Mouse (Mus musculus): ENCODE results near the gene Specc1.

Specc1 gene

DNA sequence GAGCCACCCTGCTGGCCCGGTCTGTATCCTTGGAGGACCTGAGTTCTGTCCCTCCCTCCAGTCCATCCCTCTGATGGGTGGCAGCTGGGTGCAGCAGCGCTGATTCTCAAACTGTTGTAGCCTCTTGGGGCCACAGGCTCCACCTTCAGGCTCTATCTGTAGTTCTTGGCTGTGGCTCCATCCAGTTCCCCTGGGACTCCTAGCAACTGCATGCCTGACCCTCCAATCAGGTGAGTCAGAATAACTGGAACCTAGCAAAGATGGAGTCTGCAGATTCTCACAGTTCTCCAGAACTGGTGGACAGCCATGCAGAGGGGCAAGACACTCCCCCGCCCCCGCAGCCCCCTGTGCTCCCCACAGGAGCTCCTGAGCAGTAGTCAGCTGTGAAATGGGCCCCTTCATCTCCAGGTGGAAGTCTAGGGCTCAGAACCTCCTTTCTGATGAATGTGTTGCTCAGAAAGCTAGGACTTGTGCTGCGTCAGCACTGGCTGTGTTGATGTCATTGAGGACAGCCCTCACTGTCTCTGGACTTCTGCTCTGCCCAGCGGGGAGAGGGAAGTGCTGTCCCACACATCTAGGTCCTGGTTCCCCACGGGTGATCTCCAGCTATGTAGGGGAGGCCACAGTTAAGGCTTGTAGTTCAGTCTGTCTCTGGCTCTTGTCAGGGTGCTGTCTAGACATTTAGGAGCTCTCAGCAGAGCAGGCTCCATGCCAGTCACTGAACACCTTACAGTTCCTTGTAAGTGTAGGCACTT is 264.4 kb downstream of the Specc1 start:
- no peak for ATAC-seq (ENCODE audit: insufficient number of reproducible peaks, low FRiP score, low TSS enrichment)

- no peak for ATAC-seq (ENCODE audit: insufficient number of reproducible peaks, low FRiP score, low TSS enrichment)
Measured at GRCm38 (mm10) chr11:62223416-62223815, 266.9 kb downstream of the Specc1 start.

- no peak for ATAC-seq (ENCODE audit: insufficient number of reproducible peaks, low FRiP score, low TSS enrichment)
Measured at GRCm38 (mm10) chr11:62223962-62224361, 267.4 kb downstream of the Specc1 start.

- ATAC-seq (ENCODE audit: insufficient number of reproducible peaks, low FRiP score, low TSS enrichment), result no peak
Measured at GRCm38 (mm10) chr11:62224797-62225196, 268.2 kb downstream of the Specc1 start.

- no peak for ATAC-seq (ENCODE audit: insufficient number of reproducible peaks, low FRiP score, low TSS enrichment)
Measured at GRCm38 (mm10) chr11:62240631-62241261, 284.2 kb downstream of the Specc1 start.

- ATAC-seq (ENCODE audit: insufficient number of reproducible peaks, low FRiP score, low TSS enrichment), result no peak
Measured at GRCm38 (mm10) chr11:62243871-62244270, 287.3 kb downstream of the Specc1 start.

DNA sequence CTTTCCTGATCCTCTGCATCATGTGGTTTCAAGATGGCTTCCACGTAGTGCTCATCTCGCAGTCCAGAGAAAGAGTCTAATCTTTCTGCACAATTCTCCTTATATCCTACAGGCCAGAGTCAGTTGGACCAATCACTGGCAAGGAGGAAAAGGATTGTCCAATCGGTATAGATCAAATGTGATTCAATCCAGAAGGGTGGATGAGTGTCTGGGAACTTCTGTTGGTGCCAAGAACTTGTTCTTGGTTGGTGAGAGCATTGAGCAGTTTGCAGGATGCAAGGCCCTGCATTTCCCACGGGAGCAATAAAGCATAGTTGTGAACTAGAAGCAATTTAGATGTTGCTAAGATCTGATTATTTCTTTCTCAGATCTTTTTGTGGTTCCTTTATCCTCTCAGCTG is 287.9 kb downstream of the Specc1 start:
- no peak for ATAC-seq (ENCODE audit: insufficient number of reproducible peaks, low FRiP score, low TSS enrichment)

DNA sequence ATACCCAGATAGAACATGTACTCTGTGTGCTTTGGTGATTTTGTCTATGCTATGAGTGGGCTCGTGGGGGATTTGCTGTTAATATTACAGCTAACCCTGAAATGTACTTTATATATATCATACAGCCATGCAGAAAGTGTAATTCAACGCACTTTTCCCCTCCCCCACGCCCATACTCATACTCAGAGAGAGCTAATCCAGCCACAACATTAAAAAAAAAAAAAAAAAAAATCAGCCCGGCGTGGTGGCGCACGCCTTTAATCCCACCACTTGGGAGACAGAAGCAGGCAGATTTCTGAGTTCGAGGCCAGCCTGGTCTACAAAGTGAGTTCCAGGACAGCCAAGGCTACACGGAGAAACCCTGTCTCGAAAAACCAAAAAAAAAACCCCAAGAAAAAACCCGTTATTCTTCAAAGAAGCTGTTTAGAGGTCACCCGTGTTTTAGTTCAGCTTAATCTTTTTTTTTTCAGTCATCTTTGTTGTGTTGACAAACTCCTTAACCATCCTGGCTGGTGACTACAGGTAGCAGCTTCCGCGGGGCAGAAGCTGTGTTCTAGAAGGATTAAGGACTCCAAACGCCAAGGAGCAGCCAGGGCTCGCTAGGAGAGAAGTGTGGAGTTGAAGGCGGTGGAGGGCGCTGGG is 291.3 kb downstream of the Specc1 start:
- ATAC-seq (ENCODE audit: insufficient number of reproducible peaks, low FRiP score, low TSS enrichment), result no peak

GRCm38 (mm10) chr11:62248401-62249244 is 292.1 kb downstream of the Specc1 start, which contains the start of gene Adora2b:
TSS of gene Adora2b (plus strand) at chr11:62248984.
- 0 out of 2 replicates have a peak, but pooled peaks have one; percentile 31 for ATAC-seq (ENCODE audit: insufficient number of reproducible peaks, low FRiP score, low TSS enrichment)

- no peak; the same call in 1 of the 2 replicates for ATAC-seq (ENCODE audit: insufficient number of reproducible peaks, low FRiP score, low TSS enrichment)
Measured at GRCm38 (mm10) chr11:62249266-62250037, 292.9 kb downstream of the Specc1 start.

DNA sequence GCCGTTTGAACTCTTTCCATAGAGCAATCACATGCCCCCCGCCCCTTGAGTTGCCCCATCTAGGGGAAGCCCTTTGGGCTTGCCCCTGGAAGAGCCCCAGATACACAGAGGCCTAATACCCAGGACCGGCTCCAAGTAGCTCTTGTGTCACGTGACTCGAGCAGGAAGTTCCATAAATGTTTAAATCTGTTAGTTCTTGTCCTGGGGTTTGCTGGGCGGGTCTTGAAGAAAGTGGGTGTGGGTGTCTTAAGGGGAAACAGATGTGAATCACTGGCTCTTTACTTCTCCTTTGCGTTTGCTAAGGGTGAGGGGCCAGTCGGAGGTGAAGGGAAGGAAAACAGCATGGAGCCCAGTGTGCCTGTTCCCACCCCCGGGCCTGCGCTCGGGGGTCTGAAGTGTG is 294.5 kb downstream of the Specc1 start:
- ATAC-seq (ENCODE audit: insufficient number of reproducible peaks, low FRiP score, low TSS enrichment), result no peak

GRCm38 (mm10) chr11:62253380-62253779 is 296.8 kb downstream of the Specc1 start:
- ATAC-seq (ENCODE audit: insufficient number of reproducible peaks, low FRiP score, low TSS enrichment), result no peak

- no peak for ATAC-seq (ENCODE audit: insufficient number of reproducible peaks, low FRiP score, low TSS enrichment)
Measured at GRCm38 (mm10) chr11:62259214-62259613, 302.7 kb downstream of the Specc1 start.

GRCm38 (mm10) chr11:62263599-62263998 is 307.0 kb downstream of the Specc1 start:
- no peak for ATAC-seq (ENCODE audit: insufficient number of reproducible peaks, low FRiP score, low TSS enrichment)

GRCm38 (mm10) chr11:62264018-62264417 is 307.5 kb downstream of the Specc1 start:
- no peak for ATAC-seq (ENCODE audit: insufficient number of reproducible peaks, low FRiP score, low TSS enrichment)

DNA sequence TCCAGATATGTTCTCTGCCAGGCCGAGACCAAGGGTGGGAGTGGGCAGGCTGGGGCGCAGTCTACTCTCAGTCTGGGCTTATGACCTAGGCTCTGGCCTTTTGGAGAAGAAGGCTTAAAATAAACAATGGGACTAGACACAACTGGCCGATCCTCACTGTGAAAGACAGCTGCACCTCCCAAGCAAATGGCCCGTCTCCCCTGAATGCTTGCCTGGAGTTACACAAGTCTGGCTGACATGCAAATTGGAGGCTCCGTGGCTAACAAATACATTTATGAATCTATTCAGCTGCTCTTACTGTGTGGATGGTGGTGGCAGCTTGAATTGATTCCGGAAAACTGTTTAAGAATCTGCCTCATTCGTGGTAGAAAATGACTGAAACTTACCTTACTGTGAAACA is 309.1 kb downstream of the Specc1 start:
- ATAC-seq (ENCODE audit: insufficient number of reproducible peaks, low FRiP score, low TSS enrichment), result no peak

GRCm38 (mm10) chr11:62266466-62267214 is 310.1 kb downstream of the Specc1 start:
- no peak for ATAC-seq (ENCODE audit: insufficient number of reproducible peaks, low FRiP score, low TSS enrichment)

- no peak for ATAC-seq (ENCODE audit: insufficient number of reproducible peaks, low FRiP score, low TSS enrichment)
Measured at GRCm38 (mm10) chr11:62268381-62268780, 311.8 kb downstream of the Specc1 start.

DNA sequence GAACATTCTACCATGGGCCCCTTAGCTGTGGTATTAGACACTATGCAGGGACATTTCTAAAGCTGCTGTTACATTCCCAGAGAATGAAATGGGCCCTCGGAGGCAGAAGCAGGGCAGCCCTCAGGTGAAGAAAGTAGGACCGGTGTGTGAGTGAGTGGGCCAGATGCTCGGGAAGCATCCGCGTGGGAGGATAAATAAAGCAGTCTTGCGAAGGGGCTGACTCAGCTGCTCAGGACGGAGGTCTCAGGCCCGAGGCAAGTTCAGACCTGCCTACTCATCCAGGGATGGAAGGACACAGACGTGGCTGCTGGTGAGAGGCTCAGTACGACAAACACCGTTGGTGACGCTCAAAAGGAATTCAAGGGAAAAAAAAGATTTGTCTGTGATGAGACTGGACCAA is 312.5 kb downstream of the Specc1 start:
- no peak for ATAC-seq (ENCODE audit: insufficient number of reproducible peaks, low FRiP score, low TSS enrichment)

Data from cerebellum, adult (tissue).